Mouse (Mus musculus): ENCODE data around the gene Dcun1d5.
A peak's percentile ranks its signal among the peaks of the same experiment; 100 is the strongest.
"Not testable (repeated sequence)": the region's sequence is repeated elsewhere in the genome, so short reads cannot be mapped to it uniquely, and the experiment has no call there.

Gene Dcun1d5

DNA sequence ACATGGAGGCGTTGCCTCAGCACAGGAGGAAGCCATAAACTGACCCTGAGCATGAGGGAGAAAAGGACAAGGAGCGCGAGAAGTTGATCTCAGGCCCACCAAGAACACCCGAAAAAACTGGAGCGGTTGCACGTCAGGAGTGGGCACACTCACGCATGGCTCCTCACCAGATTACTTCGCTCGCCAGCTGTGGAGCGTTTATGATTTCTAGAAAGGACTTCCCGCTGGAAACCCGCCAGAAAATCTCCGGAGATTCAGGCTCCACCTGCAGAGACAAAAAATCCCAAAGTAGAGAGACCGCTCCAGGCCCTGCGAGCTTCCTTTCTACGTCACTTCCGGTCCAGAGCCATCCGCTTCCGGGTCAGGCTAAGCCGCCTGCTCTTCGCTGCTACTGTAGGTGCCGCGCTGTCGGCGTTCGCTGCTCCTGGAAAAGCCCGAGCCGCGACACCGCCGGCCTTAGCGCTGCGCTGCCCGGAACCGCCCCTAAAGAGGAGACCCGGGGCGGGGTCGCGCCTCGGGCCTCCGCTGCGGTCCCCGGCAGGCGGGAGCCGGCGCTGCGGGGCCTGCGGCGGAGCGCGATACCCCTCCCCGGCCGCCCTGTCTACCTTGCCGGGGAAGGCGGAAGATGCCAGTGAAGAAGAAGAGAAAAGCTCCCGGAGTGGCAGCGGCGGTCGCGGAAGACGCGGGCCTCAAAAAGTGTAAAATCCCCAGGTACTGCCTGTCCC, at the start of gene Dcun1d5, which contains the start of gene Dync2h1:
Gene Dcun1d5, plus strand, starts transcription at position 349 of the 725 bp plus-strand sequence.
Gene Dync2h1, minus strand, starts transcription at position 275 of the 725 bp plus-strand sequence.
- DNase-seq (ENCODE audit: low spot score in 2 of 2) = peak; percentile 84 to 90

- DNase-seq (ENCODE audit: low spot score in 2 of 2) = no peak
Measured at GRCm38 (mm10) chr9:7154391-7154790, 29.9 kb upstream of the Dcun1d5 start.

- DNase-seq (ENCODE audit: low spot score in 2 of 2) = no peak
Measured at GRCm38 (mm10) chr9:7158605-7159004, 25.7 kb upstream of the Dcun1d5 start.

DNA sequence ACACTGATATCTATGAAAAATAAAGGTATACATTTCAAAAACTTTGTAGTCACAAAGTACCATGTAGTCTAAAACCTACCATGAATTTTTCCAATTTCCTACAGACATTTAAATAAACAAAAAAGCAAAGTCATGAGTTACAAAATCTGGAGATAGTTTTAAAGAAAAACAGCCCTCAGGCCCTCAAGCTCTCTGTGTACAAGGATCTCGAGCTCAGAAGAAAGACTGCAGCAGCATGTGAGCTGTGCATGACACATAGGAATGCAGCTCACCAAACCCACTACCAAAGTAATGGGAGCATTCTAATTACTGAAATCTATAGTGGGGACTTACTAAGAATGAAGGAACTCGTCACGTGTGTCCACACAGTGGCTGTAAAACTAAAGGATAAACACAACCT, 24.6 kb upstream of the Dcun1d5 start:
- DNase-seq (ENCODE audit: low spot score in 2 of 2) = no peak

- no peak for DNase-seq (ENCODE audit: low spot score in 2 of 2)
Measured at GRCm38 (mm10) chr9:7160688-7161087, 23.6 kb upstream of the Dcun1d5 start.

- no peak for DNase-seq (ENCODE audit: low spot score in 2 of 2)
Measured at GRCm38 (mm10) chr9:7167339-7167998, 16.9 kb upstream of the Dcun1d5 start.

DNA sequence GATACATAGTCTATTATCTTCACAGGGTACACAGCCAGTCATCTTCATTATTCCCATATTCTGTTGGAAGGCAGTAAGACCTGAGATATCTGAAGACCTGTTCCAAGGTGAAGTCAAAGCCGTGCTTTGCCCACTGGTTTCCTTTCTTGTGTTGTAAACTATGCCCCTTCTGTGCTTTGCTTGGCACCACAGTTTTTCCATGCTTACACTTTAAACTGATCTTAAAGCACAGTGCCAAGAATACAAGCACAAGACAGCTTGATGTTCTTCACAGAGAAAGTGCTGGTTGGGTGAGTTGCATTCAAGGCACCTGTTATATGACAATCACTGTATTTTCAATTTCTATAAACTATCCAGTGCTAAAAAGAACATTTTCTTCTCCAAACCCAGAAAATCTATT, 10.6 kb upstream of the Dcun1d5 start:
- DNase-seq (ENCODE audit: low spot score in 2 of 2) = no peak

GRCm38 (mm10) chr9:7176618-7177610, 7.4 kb upstream of the Dcun1d5 start:
- DNase-seq (ENCODE audit: low spot score in 2 of 2) = peak; percentile 81 to 88

DNA sequence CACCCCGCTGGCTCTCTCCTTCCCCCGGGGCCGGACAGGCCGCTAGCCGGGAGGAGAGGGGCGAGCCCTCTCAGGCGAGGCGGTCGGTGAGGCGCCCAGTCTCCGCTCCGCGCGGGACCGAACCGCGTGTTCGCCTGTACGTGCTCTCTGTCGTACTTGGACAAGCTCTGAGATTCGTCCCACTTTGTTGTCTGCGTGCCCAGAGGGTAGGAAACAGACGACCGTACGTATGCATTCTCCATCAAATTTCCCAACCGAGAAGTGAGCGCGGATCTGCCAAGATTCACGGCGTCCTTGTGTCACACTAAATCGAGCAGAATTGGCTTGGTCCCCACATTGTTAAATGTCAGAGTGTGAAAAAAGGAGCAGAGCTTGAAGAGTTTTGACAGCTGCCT, 574 bp downstream of the Dcun1d5 start:
- no peak for DNase-seq (ENCODE audit: low spot score in 2 of 2)

DNA sequence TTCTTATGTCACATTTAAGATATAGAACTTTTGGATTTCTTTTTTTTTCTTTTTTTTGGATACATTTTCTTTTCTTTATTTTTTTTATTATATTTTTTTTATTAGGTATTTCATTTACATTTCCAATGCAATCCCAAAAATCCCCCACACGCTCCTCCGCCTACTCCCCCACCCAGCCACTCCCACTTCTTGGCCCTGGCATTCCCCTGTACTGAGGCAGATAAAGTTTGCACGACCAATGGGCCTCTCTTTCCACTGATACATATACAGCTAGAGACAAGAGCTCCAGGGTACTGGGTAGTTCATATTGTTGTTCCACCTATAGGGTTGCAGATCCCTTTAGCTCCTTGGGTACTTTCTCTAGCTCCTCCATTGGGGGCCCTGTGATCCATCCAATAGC, 6.4 kb downstream of the Dcun1d5 start:
- not testable (repeated sequence) for DNase-seq (ENCODE audit: low spot score in 2 of 2)

- DNase-seq (ENCODE audit: low spot score in 2 of 2) = no peak
Measured at GRCm38 (mm10) chr9:7216240-7216639, 31.9 kb downstream of the Dcun1d5 start.

GRCm38 (mm10) chr9:7221024-7221423, 36.7 kb downstream of the Dcun1d5 start:
- no peak for DNase-seq (ENCODE audit: low spot score in 2 of 2)

DNA sequence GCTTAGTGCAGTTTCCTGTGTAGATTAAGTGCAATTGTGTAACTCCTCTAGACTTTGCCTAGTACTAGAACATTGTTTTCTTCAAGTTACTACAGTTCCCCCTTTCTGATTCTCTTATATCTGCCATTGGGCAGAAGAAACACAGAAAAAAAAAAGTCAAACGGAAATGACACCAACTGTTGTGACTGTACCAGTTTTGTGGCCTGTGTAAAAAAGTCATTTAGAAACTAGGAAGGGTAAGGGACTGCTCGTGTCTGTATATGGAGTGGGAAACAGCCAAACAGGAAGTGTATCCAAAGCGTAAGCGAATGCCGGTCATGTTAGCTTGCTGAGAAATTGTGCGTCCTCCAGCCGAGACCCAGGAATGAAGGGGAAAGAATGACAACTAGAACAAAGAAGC, 37.1 kb downstream of the Dcun1d5 start:
- no peak for DNase-seq (ENCODE audit: low spot score in 2 of 2)

DNA sequence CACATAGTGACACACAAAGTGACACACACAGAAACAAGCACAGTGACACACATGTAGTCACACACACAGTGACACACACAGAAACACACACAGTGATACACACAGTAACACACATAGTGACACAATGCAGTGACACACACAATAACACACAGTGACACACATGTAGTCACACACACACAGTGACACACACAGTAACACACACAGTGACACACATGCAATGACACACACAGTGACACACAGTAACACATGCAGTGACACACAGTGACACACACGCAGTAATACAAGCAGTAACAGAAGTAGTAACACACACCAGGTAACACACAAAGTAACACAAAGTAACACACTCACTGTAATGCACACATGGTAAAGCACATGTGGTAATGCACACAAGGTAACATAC, 54.3 kb downstream of the Dcun1d5 start:
- DNase-seq (ENCODE audit: low spot score in 2 of 2) = no peak

GRCm38 (mm10) chr9:7239967-7240366, 55.6 kb downstream of the Dcun1d5 start:
- no peak for DNase-seq (ENCODE audit: low spot score in 2 of 2)

DNA sequence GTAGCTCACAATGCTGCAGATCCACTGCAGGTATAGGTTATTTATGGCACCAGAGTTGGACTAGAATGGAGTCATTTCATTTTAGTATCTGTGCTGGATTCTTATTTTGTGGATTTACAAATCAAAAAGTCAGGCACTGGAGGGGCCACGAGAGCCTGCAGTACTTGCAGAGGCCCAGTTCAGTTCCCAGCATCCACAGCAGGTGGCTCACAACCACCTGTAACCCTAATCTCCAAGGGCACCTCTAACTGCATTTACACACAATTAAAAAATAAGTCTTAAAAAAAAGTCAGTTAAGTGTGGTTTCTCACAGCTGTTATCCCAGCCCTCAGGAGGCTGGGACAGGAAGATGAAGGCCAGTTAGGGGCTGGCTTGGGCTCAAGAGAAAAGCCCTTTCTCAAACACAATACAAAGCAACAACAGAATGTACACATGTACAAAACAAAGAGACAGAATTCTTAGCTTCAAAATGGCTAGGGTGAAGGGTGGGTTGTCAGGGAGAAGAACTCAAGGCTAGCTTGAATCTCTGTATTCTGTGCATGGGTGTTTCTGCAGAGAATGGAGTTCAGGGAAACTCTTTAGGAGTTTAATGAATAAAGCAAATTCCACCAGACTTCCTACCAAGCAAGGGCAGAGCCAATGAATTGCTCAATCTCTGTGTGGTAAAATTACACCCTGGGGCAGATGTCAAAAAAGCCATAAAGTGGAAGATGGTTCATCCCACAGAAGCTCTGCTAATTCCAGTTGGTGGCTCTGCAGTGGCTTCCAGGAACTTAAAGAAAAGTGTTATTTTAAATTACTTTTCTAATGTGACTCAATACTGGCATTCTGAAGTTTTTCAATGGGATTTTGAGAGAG, 68.7 kb downstream of the Dcun1d5 start:
- DNase-seq (ENCODE audit: low spot score in 2 of 2) = no peak
